ENCODE assay signal across 8 mouse cellular contexts in the genomic region with DNA sequence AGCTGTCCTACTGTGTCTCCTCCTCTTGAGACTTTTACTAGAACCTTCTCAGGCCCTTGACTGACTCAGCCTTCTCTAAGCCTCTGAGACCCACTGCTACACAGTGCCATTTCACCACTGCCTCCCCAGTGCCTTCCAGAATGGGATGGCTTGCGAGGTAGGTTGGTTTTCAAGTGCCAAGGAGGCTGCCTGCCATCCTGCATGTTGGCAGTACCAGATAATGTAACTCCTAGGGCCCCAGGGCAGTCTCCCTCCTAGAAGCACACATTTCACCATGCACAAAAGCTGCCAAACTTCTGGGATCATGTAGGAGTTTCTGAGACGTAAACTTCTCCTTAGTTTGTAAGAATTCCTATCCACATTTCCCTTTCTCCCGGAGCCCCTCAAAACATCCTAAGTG.
"Had no signal": no experiment of that assay in that cellular context is flagged by ENCODE, and none has a peak within 500 bp of the region (broad histone marks: within the 10 kb centered on the region; RNA-seq: fewer than 3 reads in every experiment).

No protein-coding gene starts in this region.

- DNase-seq: liver, postnatal 0 days; lung, adult 2 months; lung, postnatal 14 days; lung, postnatal 36 days; right cerebral cortex, postnatal 14 days; thymus, adult 2 months; thymus, postnatal 25 days; thymus, postnatal 4 days had no signal
